Mouse (Mus musculus): ENCODE results near the gene Gm20909.
"Not testable (repeated sequence)": the region's sequence is repeated elsewhere in the genome, so short reads cannot be mapped to it uniquely, and the experiment has no call there.

Gm20909 gene

DNA sequence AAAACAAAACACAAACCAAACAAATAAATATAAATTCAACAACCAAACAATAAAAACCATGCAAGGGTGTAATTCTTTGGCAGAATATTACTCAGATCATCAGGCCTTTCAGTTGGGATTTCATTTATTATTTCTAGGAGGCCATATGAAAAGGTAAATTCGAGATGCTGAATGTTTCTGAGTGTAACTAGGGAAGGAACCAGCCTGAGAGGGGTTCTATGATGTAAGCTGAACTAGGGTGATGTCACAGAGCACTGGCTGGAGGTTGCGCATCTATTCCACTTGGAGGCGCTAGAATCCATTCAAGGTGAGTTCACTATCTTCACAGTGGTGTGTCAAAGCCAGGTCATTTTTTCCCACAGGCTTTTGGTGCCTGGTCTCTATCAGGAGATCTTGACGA, at the start of gene Gm20909:
Gene Gm20909, plus strand, starts transcription at position 301 of the 400 bp plus-strand sequence.
- not testable (repeated sequence) for DNase-seq (ENCODE audit: low spot score in 2 of 2)
